ENCODE assay signal across 8 mouse cellular contexts in genomic region chr11:117987968-117988367, GRCm38 (mm10). TPM values are rescaled to one million over a fixed set of nuclear protein-coding genes. Genes with fewer than 3 reads are reported as not detected.
A peak's percentile ranks its signal among the peaks of the same experiment; 100 is the strongest.
DNase-seq lines count a peak whose midpoint lies in the region; ATAC-seq and TF ChIP-seq lines count a peak whose summit lies in the region.

No protein-coding gene starts in this region.

- peak overlapping the region; percentile 98 for H3K4me3 ChIP-seq in forebrain, embryonic 10.5 days
- H3K4me3 ChIP-seq in limb, embryonic 10.5 days: peak overlapping the region; percentile 100
- peak overlapping the region; percentile 100 for H3K4me3 ChIP-seq in midbrain, postnatal 0 days (ENCODE audit: low read depth, low read length)

- ATAC-seq in midbrain, postnatal 0 days (ENCODE audit: low FRiP score): no peak

- peak overlapping the region; percentile 81 for H3K4me2 ChIP-seq in midbrain, postnatal 0 days (ENCODE audit: low read depth, low read length, poor library complexity, severe bottlenecking)

- H3K9ac ChIP-seq in midbrain, postnatal 0 days (replicated peaks; ENCODE audit: low read length, poor library complexity, severe bottlenecking): peak overlapping the region; percentile 88; the same call in 1 of the 2 replicates

- no peak for TF ChIP-seq CTCF in midbrain, postnatal 0 days (IDR thresholded peaks at IDR 0.05)

- peak; percentile 56 for DNase-seq in kidney, adult 11 months
- DNase-seq in kidney, postnatal 4 days: no peak
- DNase-seq in forebrain, embryonic 10.5 days (ENCODE audit: extremely low spot score, low spot score): no peak
- no peak for DNase-seq in limb, embryonic 10.5 days (ENCODE audit: low spot score)
- DNase-seq in midbrain, postnatal 0 days (ENCODE audit: low spot score): no peak
- DNase-seq in cerebellum, adult 9-11 months: no peak
- DNase-seq in cerebellum, postnatal 25 days: no peak
- DNase-seq in frontal cortex, postnatal 14 days (ENCODE audit: low spot score in 2 of 2): no peak

- H3K27me3 ChIP-seq in forebrain, embryonic 10.5 days (ENCODE audit: poor library complexity, severe bottlenecking): no peaks in the 10 kb centered on the region
- no peaks in the 10 kb centered on the region for H3K27me3 ChIP-seq in limb, embryonic 10.5 days (ENCODE audit: low read depth, poor library complexity, severe bottlenecking)
- no peaks in the 10 kb centered on the region for H3K27me3 ChIP-seq in midbrain, postnatal 0 days (ENCODE audit: insufficient read depth, low read length)

- no peak overlapping the region for H3K27ac ChIP-seq in forebrain, embryonic 10.5 days
- no peak overlapping the region for H3K27ac ChIP-seq in limb, embryonic 10.5 days
- H3K27ac ChIP-seq in midbrain, postnatal 0 days (ENCODE audit: low read depth, low read length): no peak overlapping the region

- peaks cover 70% of the 10 kb centered on the region for H3K4me1 ChIP-seq in forebrain, embryonic 10.5 days
- H3K4me1 ChIP-seq in limb, embryonic 10.5 days: peaks cover 41% of the 10 kb centered on the region
- H3K4me1 ChIP-seq in midbrain, postnatal 0 days (ENCODE audit: insufficient read depth, low read length): peaks cover 18% of the 10 kb centered on the region

- 71% methylated on average over 4 of the region's 4 CpGs for WGBS in forebrain, embryonic 10.5 days
- 65% methylated on average over 4 of the region's 4 CpGs for WGBS in limb, embryonic 10.5 days
- 74% methylated on average over 4 of the region's 4 CpGs for WGBS in midbrain, postnatal 0 days

- H3K36me3 ChIP-seq in forebrain, embryonic 10.5 days (replicated peaks): no peaks in the 10 kb centered on the region
- 0 out of 2 replicates have a peak, but pooled peaks cover 3% of the 10 kb centered on the region for H3K36me3 ChIP-seq in limb, embryonic 10.5 days
- H3K36me3 ChIP-seq in midbrain, postnatal 0 days (ENCODE audit: insufficient read depth, low read length): no peaks in the 10 kb centered on the region

- H3K9me3 ChIP-seq in forebrain, embryonic 10.5 days: no peaks in the 10 kb centered on the region
- no peaks in the 10 kb centered on the region for H3K9me3 ChIP-seq in limb, embryonic 10.5 days (replicated peaks)
- no peaks in the 10 kb centered on the region for H3K9me3 ChIP-seq in midbrain, postnatal 0 days (ENCODE audit: low read length)

RNA-seq across cellular contexts. Expression of gene Pgs1, which starts 1.9 kb away (rescaled TPM):
- polyA plus RNA-seq in forebrain, embryonic 10.5 days (2016; fragmentation: Nextera tagmentation; extraction: Ambion mirVana): 43.8 and 44.7 TPM in 2 replicates
- polyA plus RNA-seq in limb, embryonic 10.5 days (2016; fragmentation: Nextera tagmentation; extraction: Ambion mirVana): 47.1 and 47.4 TPM in 2 replicates
- total RNA-seq in midbrain, postnatal 0 days (2014; rRNA removed): 62.0 and 72.2 TPM in 2 replicates
- polyA plus RNA-seq in midbrain, postnatal 0 days (2015; fragmentation: Nextera tagmentation; extraction: Ambion mirVana): 55.0 and 61.8 TPM in 2 replicates

RNA-seq across cellular contexts. Expression of gene Socs3, which starts 18.1 kb away (rescaled TPM):
- 13.6 and 14.7 TPM in 2 replicates for polyA plus RNA-seq in forebrain, embryonic 10.5 days (2016; fragmentation: Nextera tagmentation; extraction: Ambion mirVana)
- 11.2 and 13.2 TPM in 2 replicates for polyA plus RNA-seq in limb, embryonic 10.5 days (2016; fragmentation: Nextera tagmentation; extraction: Ambion mirVana)
- total RNA-seq in midbrain, postnatal 0 days (2014; rRNA removed): 7.3 and 8.5 TPM in 2 replicates
- 4.4 and 4.9 TPM in 2 replicates for polyA plus RNA-seq in midbrain, postnatal 0 days (2015; fragmentation: Nextera tagmentation; extraction: Ambion mirVana)
